Mouse (Mus musculus) midbrain, embryonic 15.5 days (tissue): ENCODE measurements around the gene Kntc1. TPM values are rescaled to one million over a fixed set of nuclear protein-coding genes. Genes with fewer than 3 reads are reported as not detected.
A peak's percentile ranks its signal among the peaks of the same experiment; 100 is the strongest.
"Not testable (repeated sequence)": the region's sequence is repeated elsewhere in the genome, so short reads cannot be mapped to it uniquely, and the experiment has no call there.

ENCODE experiments used
- ATAC-seq: fragments of 200-750 bp; cut with Nextera tagmentation; replicated peaks from 2 replicates; pipeline ENCODE4 v1.8.0; 2017; ENCODE audit warnings: moderate TSS enrichment
- H3K27ac ChIP-seq: fragments of 300-500 bp; sonication (generic); 2 replicates; pipeline ENCODE4 v1.5.1; 2015; ENCODE audit warnings: mild to moderate bottlenecking, inconsistent platforms
- H3K27me3 ChIP-seq: fragments of 300-500 bp; sonication (generic); replicated peaks from 2 replicates; pipeline ENCODE4 v1.6.1; 2015; ENCODE audit warnings: inconsistent platforms
- H3K36me3 ChIP-seq: fragments of 300-500 bp; sonication (generic); replicated peaks from 2 replicates; pipeline ENCODE4 v1.6.1; 2015; ENCODE audit warnings: inconsistent platforms
- H3K4me1 ChIP-seq: fragments of 300-500 bp; sonication (generic); 2 replicates; pipeline ENCODE4 v1.6.1; 2015; ENCODE audit warnings: inconsistent platforms
- H3K4me2 ChIP-seq: fragments of 300-500 bp; sonication (generic); 2 replicates; pipeline ENCODE4 v1.6.1; 2015; ENCODE audit warnings: inconsistent platforms, mild to moderate bottlenecking, moderate library complexity
- H3K4me3 ChIP-seq: fragments of 300-500 bp; sonication (generic); 2 replicates; pipeline ENCODE4 v1.5.1; 2015; ENCODE audit warnings: mild to moderate bottlenecking, inconsistent platforms
- H3K9ac ChIP-seq: fragments of 300-500 bp; sonication (generic); 2 replicates; pipeline ENCODE4 v1.6.1; 2015; ENCODE audit warnings: mild to moderate bottlenecking, inconsistent platforms
- H3K9me3 ChIP-seq: fragments of 300-500 bp; sonication (generic); 2 replicates; pipeline ENCODE4 v1.6.1; 2016; ENCODE audit warnings: inconsistent platforms
- WGBS: fragments of 180-500 bp; shearing (Covaris S2); methylation state at CpG from one replicate; pipeline ENCODE4 v1.1.7; 2015; ENCODE audit warnings: mixed read lengths; 5-methylcytosine and 5-hydroxymethylcytosine counted together
- polyA plus RNA-seq: library from polyadenylated mRNA; unstranded; fragments of >200 nt; fragmentation: Nextera tagmentation; extraction: Ambion mirVana; gene quantifications from 2 replicates; pipeline ENCODE4 v1.2.1, GENCODE M21; 2015

Gene Kntc1
- polyA plus RNA-seq, 1 experiment from 2014 or later = 3.9 TPM

DNA sequence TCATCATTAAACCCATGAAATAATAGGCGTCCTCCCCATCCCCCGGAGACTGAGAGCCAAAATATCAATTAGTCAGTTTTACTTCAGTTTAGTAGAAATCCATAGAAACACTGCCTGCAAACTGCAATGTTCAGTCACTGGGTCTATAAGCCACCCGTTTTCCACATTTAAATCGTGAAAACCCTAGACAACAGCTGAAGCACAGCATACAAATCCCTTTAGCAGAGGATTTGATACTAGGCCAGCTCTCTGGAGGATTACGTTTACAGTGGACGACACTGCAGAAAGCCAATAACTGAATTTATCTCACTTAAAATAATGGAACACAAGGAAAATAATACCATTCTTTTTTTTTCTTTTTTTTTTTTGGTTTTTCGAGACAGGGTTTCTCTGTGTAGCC, 1.9 kb upstream of the Kntc1 start:
- H3K27ac ChIP-seq = 0 out of 2 replicates have a peak overlapping the region, but pooled peaks have one; percentile 3
- H3K4me1 ChIP-seq = peaks cover 31% of the 10 kb centered on the region
- peak overlapping the region; percentile 67 for H3K4me3 ChIP-seq
- no peaks in the 10 kb centered on the region for H3K9me3 ChIP-seq
- peak overlapping the region; percentile 43 for H3K9ac ChIP-seq
- peaks cover 21% of the 10 kb centered on the region for H3K36me3 ChIP-seq
- WGBS = 16% methylated on average over 7 of the region's 7 CpGs
- H3K4me2 ChIP-seq = peak overlapping the region; percentile 76
- ATAC-seq = no peak
- no peaks in the 10 kb centered on the region for H3K27me3 ChIP-seq

DNA sequence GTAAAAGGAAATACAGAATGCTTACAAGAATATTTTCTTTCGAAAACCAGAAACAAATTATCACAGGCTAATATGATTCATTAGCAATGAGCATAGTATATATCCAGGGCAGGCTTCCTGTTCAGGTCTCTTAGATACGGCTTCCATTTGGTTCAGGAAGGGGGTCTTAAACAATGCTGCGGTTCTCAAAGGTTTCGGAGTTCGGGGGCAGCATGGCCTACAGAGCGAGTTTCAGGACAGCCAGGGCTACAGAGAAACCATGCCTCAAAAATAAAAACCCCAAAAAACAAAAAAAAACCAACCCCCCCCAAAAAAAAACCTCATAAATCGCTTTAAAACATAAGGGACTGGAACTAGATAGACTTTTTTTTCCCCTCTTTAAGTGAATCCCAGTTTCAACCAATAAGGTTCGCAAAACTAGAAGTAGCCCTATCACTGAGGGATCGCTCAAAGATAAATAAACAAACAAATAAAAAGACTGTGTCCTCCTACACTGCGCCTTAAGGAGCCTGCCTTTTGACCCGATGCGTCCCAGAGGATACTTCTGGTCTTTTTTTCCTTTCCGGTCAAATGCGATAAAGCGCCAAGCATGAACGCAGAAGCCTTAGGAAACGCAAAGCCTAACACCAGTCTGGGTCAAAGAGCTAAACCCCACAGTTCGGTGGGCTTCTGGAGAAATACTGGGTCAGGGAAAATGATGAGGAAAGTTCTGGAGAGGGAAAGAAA, 1.0 kb upstream of the Kntc1 start:
- peaks cover 31% of the 10 kb centered on the region for H3K4me1 ChIP-seq
- peaks cover 14% of the 10 kb centered on the region; the same call in 1 of the 2 replicates for H3K36me3 ChIP-seq
- H3K4me3 ChIP-seq = peak overlapping the region; percentile 67
- H3K27me3 ChIP-seq = no peaks in the 10 kb centered on the region
- H3K4me2 ChIP-seq = peak overlapping the region; percentile 76
- peak overlapping the region; percentile 99 for H3K27ac ChIP-seq
- peak overlapping the region; percentile 76 for H3K9ac ChIP-seq
- no peaks in the 10 kb centered on the region for H3K9me3 ChIP-seq
- ATAC-seq = no peak; the same call in 1 of the 2 replicates
- 1% methylated on average over 18 of the region's 18 CpGs for WGBS

GRCm38 (mm10) chr5:123765506-123765905, 16.0 kb downstream of the Kntc1 start:
- Histone ChIP-seq H3K4me2 (no peak overlapping the region), H3K27ac (no peak overlapping the region), H3K9me3 (no peaks in the 10 kb centered on the region), H3K9ac (no peak overlapping the region), H3K36me3 (no peaks in the 10 kb centered on the region), H3K27me3 (no peaks in the 10 kb centered on the region), H3K4me3 (no peak overlapping the region), H3K4me1 (no peaks in the 10 kb centered on the region)
- 96% methylated on average over 11 of the region's 11 CpGs for WGBS
- no peak for ATAC-seq

DNA sequence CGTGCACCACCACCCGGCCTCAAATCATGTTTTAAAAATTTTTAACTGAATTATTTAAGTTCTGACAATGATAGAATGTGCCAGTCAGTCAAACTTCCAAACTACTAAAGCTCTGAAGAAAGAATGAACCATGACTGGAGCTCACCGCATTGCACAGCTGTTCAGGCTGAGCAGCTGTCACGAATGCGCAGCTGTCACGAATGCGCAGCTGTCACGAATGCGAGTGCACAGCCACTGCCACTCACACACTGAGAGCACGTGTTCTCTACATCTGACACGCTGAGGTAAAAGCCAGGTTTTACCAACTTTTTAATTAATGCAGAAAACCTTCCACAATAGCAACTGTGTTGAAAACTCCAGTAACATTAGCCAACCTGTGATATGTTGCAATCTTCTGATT, 16.9 kb downstream of the Kntc1 start:
- H3K4me1 ChIP-seq, H3K27me3 ChIP-seq, H3K9ac ChIP-seq, H3K36me3 ChIP-seq, H3K27ac ChIP-seq, H3K9me3 ChIP-seq, H3K4me2 ChIP-seq, ATAC-seq, H3K4me3 ChIP-seq: not testable (repeated sequence)
- WGBS = 94% methylated on average over 11 of the region's 11 CpGs

DNA sequence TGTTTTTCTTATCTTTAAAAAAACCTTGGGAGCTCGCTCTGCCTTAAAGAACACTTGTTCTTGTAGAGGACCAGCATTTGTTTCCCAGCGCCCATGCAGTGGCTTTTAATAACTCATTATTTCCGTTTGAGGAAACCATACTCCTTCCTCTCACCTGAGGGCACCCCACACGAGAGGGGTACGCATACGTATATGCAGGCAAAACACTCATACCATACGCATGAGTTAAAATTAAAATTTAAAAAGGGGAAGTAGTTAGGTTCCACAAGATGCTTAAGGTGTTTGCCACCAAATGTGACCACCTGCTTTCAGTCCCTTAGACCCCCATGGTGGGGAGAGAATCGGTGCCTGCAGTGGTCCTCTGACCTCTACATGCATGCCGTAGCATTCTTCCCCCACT, 23.9 kb downstream of the Kntc1 start:
- ATAC-seq = no peak
- Histone ChIP-seq H3K9ac (no peak overlapping the region), H3K27ac (no peak overlapping the region), H3K4me3 (no peak overlapping the region), H3K4me1 (no peaks in the 10 kb centered on the region), H3K4me2 (no peak overlapping the region), H3K27me3 (no peaks in the 10 kb centered on the region), H3K36me3 (no peaks in the 10 kb centered on the region), H3K9me3 (no peaks in the 10 kb centered on the region)
- WGBS = 96% methylated on average over 9 of the region's 9 CpGs

DNA sequence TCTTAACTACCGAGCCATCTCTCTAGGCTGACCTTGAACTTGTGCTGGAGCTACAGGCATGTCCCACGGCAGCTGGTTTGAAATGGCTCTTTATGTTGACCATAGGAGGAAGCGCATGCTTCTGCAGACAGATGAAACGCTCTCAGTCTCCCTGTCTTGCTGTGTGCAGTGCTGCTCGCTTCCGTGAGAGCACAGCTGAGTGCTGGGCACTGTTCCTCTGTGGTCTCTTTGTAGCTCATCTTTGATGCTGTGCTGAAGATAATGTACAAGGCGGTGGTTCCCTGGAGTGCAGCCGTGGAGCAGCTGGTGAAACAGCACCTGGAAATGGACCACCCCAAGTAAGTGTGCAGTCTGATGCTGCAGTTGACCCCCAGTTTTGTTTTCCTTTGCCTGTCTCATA, 31.2 kb downstream of the Kntc1 start:
- no peak overlapping the region for H3K4me2 ChIP-seq
- H3K9me3 ChIP-seq = no peaks in the 10 kb centered on the region
- H3K36me3 ChIP-seq = no peaks in the 10 kb centered on the region
- no peak overlapping the region for H3K27ac ChIP-seq
- H3K9ac ChIP-seq = no peak overlapping the region
- no peak for ATAC-seq
- H3K27me3 ChIP-seq = no peaks in the 10 kb centered on the region
- no peaks in the 10 kb centered on the region for H3K4me1 ChIP-seq
- H3K4me3 ChIP-seq = no peak overlapping the region
- WGBS = 92% methylated on average over 8 of the region's 8 CpGs

DNA sequence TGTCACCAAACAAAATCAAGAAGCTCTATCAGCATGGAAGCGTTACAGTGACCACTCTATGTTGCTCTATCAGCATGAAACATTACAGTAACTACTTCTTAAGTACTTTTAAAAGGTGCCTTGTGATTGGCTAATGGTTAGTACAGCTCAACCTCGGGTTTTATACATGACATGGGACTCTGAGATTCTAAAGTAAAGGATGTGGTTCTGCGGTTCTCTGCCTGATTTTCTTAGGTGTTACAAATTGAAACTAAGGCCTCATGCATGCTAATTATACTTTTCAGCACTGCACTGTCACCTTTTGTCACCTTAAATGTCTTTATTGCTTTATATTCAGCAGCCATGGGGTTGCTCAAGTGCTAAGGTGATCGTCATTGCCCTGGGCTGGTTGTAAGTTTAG, 32.3 kb downstream of the Kntc1 start:
- H3K4me3 ChIP-seq = no peak overlapping the region
- H3K4me1 ChIP-seq = no peaks in the 10 kb centered on the region
- ATAC-seq = no peak
- no peak overlapping the region for H3K27ac ChIP-seq
- H3K36me3 ChIP-seq = no peaks in the 10 kb centered on the region
- H3K4me2 ChIP-seq = no peak overlapping the region
- no peaks in the 10 kb centered on the region for H3K9me3 ChIP-seq
- H3K9ac ChIP-seq = no peak overlapping the region
- 95% methylated on average over 4 of the region's 4 CpGs for WGBS
- no peaks in the 10 kb centered on the region for H3K27me3 ChIP-seq

DNA sequence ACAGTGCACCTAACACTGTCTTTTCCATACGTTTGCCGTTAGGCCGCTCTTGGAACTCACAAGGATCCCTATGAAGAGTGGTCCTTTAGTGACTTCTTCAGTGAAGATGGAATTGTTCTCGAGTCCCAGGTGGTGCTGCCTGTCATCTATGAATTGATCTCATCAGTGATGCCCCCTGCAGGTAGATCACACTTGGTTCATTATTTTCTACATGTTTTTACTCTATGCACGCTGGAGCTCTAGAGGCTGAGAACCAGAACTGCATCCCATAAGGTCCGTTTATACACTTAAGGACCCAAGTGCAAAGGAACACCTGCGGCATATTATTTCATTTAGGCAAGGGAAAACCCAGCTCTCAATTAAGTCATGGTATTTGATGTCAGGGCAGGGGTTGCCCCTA, 39.5 kb downstream of the Kntc1 start:
- H3K9ac ChIP-seq = no peak overlapping the region
- WGBS = 93% methylated on average over 7 of the region's 7 CpGs

DNA sequence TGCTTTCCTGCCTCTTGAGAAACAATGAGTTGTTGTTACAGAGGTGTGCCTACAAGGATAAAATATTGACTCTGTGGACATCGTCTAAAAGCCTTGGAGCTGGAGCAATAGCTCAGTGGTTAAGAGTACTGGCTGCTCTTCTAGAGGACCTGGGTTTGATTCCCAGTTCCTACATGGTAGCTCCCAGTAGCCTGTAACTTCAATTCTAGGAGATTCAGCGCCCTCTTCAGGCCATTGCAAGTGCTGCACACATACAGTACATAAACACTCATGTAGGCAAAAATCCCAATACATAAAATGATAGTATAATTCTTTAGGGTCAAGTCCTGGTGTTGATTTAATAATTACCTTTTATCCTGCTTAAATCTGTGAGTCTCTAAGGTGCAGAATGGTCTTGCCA, 43.6 kb downstream of the Kntc1 start:
- Histone ChIP-seq H3K4me3 (no peak overlapping the region), H3K27me3 (no peaks in the 10 kb centered on the region), H3K36me3 (no peaks in the 10 kb centered on the region; the same call in 1 of the 2 replicates), H3K27ac (no peak overlapping the region), H3K9me3 (no peaks in the 10 kb centered on the region), H3K4me1 (no peaks in the 10 kb centered on the region), H3K4me2 (no peak overlapping the region), H3K9ac (no peak overlapping the region)
- no peak for ATAC-seq
- WGBS = 91% methylated on average over 2 of the region's 2 CpGs

More for the DNA sequence above, 39.5 kb downstream of the Kntc1 start:
- no peak for ATAC-seq
- no peak overlapping the region for H3K4me2 ChIP-seq
- H3K27ac ChIP-seq = no peak overlapping the region
- no peaks in the 10 kb centered on the region for H3K9me3 ChIP-seq
- H3K4me1 ChIP-seq = no peaks in the 10 kb centered on the region
- H3K36me3 ChIP-seq = no peaks in the 10 kb centered on the region; the same call in 1 of the 2 replicates
- no peaks in the 10 kb centered on the region for H3K27me3 ChIP-seq
- no peak overlapping the region for H3K4me3 ChIP-seq

GRCm38 (mm10) chr5:123806334-123806733, 56.8 kb downstream of the Kntc1 start:
- H3K27ac ChIP-seq = no peak overlapping the region
- no peaks in the 10 kb centered on the region for H3K36me3 ChIP-seq
- 92% methylated on average over 11 of the region's 11 CpGs for WGBS
- no peaks in the 10 kb centered on the region for H3K27me3 ChIP-seq
- no peak overlapping the region for H3K9ac ChIP-seq
- H3K9me3 ChIP-seq = no peaks in the 10 kb centered on the region
- no peak overlapping the region for H3K4me3 ChIP-seq
- no peaks in the 10 kb centered on the region for H3K4me1 ChIP-seq
- no peak overlapping the region for H3K4me2 ChIP-seq
- ATAC-seq = no peak

GRCm38 (mm10) chr5:123808541-123808940, 59.0 kb downstream of the Kntc1 start:
- no peak overlapping the region for H3K9ac ChIP-seq
- H3K4me2 ChIP-seq = no peak overlapping the region
- no peaks in the 10 kb centered on the region for H3K9me3 ChIP-seq
- H3K36me3 ChIP-seq = no peaks in the 10 kb centered on the region
- no peaks in the 10 kb centered on the region for H3K27me3 ChIP-seq
- H3K4me3 ChIP-seq = no peak overlapping the region
- ATAC-seq = no peak
- H3K27ac ChIP-seq = no peak overlapping the region
- WGBS = 88% methylated on average over 5 of the region's 5 CpGs
- no peaks in the 10 kb centered on the region for H3K4me1 ChIP-seq

- no peaks in the 10 kb centered on the region for H3K36me3 ChIP-seq
- no peaks in the 10 kb centered on the region for H3K9me3 ChIP-seq
- H3K4me2 ChIP-seq = no peak overlapping the region
- no peaks in the 10 kb centered on the region for H3K27me3 ChIP-seq
- no peak overlapping the region for H3K9ac ChIP-seq
- no peak overlapping the region for H3K27ac ChIP-seq
- H3K4me3 ChIP-seq = no peak overlapping the region
- WGBS = 91% methylated on average over 13 of the region's 13 CpGs
- H3K4me1 ChIP-seq = no peaks in the 10 kb centered on the region
- ATAC-seq = no peak
Observed at GRCm38 (mm10) chr5:123809156-123809555, 59.6 kb downstream of the Kntc1 start.

- Histone ChIP-seq H3K27ac (no peak overlapping the region), H3K4me2 (no peak overlapping the region), H3K27me3 (no peaks in the 10 kb centered on the region), H3K9ac (no peak overlapping the region), H3K36me3 (no peaks in the 10 kb centered on the region), H3K9me3 (no peaks in the 10 kb centered on the region), H3K4me3 (no peak overlapping the region), H3K4me1 (no peaks in the 10 kb centered on the region)
- no peak for ATAC-seq
- 88% methylated on average over 7 of the region's 7 CpGs for WGBS
Observed at GRCm38 (mm10) chr5:123816891-123817290, 67.4 kb downstream of the Kntc1 start.
